Mouse (Mus musculus) intestine, embryonic 15.5 days (tissue): ENCODE data around the gene Nup214. TPM values are rescaled to one million over a fixed set of nuclear protein-coding genes. Genes with fewer than 3 reads are reported as not detected.

Experiments
- ATAC-seq: fragments of 200-750 bp; cut with Nextera tagmentation; 2 replicates; pipeline ENCODE4 v1.8.0; 2017; ENCODE audit warnings: moderate TSS enrichment, moderate library complexity
- H3K27ac ChIP-seq: fragments of 300-500 bp; sonication (generic); 2 replicates; pipeline ENCODE4 v1.5.1; 2015; ENCODE audit warnings: mild to moderate bottlenecking, inconsistent platforms
- H3K27me3 ChIP-seq: fragments of 300-500 bp; sonication (generic); replicated peaks from 2 replicates; pipeline ENCODE4 v1.6.1; 2015; ENCODE audit warnings: inconsistent platforms
- H3K36me3 ChIP-seq: fragments of 300-500 bp; sonication (generic); 2 replicates; pipeline ENCODE4 v1.6.1; 2015; ENCODE audit warnings: inconsistent platforms
- H3K4me1 ChIP-seq: fragments of 300-500 bp; sonication (generic); replicated peaks from 2 replicates; pipeline ENCODE4 v1.6.1; 2015; ENCODE audit warnings: inconsistent platforms
- H3K4me2 ChIP-seq: fragments of 300-500 bp; sonication (generic); replicated peaks from 2 replicates; pipeline ENCODE4 v1.6.1; 2015; ENCODE audit warnings: mild to moderate bottlenecking, inconsistent platforms
- H3K4me3 ChIP-seq: fragments of 300-500 bp; sonication (generic); replicated peaks from 2 replicates; pipeline ENCODE4 v1.5.1; 2015; ENCODE audit warnings: inconsistent platforms
- H3K9ac ChIP-seq: fragments of 300-500 bp; sonication (generic); 2 replicates; pipeline ENCODE4 v1.6.1; 2015; ENCODE audit warnings: inconsistent platforms
- H3K9me3 ChIP-seq: fragments of 300-500 bp; sonication (generic); 2 replicates; pipeline ENCODE4 v1.6.1; 2016; ENCODE audit warnings: inconsistent platforms
- WGBS: fragments of 180-500 bp; shearing (Covaris S2); methylation state at CpG from one replicate; pipeline ENCODE4 v1.1.7; 2015; 5-methylcytosine and 5-hydroxymethylcytosine counted together
- polyA plus RNA-seq: library from polyadenylated mRNA; unstranded; fragments of >200 nt; fragmentation: Nextera tagmentation; extraction: Ambion mirVana; gene quantifications from 2 replicates; pipeline ENCODE4 v1.2.1, GENCODE M21; 2015

Gene Nup214
- polyA plus RNA-seq, 1 experiment from 2014 or later: 85.4 TPM

DNA sequence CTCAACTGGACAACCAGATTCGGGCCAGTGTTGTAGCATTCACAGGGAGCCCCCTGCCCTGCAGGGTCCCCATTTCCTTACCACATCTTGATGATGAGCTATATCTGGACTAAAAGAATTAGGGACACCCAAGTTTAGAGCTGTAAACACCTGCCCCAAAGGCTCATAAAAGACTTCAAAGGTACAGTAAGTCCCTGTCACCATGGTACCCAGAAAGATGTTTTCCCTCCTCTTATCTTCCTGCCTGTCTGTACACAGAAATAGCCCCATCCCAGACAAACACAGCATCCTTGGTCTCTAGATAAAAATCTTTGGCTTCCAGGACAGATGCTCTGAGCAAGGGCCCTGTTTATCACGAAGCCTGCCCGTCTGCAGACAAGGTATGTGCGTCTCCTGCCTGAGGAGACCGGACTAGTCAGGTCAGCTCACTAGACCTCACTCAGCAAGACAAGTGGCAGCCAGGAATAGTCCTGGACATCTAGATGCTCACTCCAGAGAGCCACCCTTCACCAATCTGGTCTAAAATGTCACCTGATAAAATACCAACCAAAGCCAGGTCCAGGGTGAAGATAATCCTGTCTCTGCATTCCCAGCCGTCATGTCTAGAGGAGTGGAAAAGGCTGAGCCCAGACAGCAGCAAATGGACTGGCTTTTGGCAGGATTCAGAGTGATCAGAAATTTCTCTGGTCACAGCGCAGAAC, 89.4 kb downstream of the Nup214 start:
- no peak for ATAC-seq
- Histone ChIP-seq H3K9me3 (no peaks in the 10 kb centered on the region), H3K4me1 (no peaks in the 10 kb centered on the region), H3K4me2 (no peak overlapping the region), H3K9ac (no peak overlapping the region), H3K27ac (no peak overlapping the region), H3K27me3 (no peaks in the 10 kb centered on the region), H3K4me3 (no peak overlapping the region), H3K36me3 (no peaks in the 10 kb centered on the region)
- 70% methylated on average over 7 of the region's 7 CpGs for WGBS

DNA sequence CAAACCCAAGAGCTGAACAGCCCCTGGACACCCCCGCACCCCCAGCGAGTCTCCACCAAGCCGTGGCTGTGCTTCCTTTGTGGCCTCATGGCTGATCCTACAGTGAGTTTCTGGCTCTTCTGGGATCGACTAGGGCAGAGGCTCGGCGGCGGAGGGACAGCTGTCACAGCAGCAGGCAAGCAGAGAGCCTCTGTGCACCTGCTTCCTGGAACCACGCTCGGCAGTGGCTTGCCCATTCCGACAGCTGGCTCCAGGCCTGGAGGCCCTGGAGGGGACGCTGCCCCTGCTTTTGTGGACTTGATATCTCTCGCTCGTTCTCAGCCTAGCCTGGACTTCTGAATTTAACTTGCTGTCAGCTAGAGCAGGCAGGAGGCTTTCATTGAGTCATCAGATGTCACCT, 90.7 kb downstream of the Nup214 start:
- no peaks in the 10 kb centered on the region for H3K9me3 ChIP-seq
- no peaks in the 10 kb centered on the region for H3K27me3 ChIP-seq
- ATAC-seq: no peak
- H3K4me2 ChIP-seq: no peak overlapping the region
- 67% methylated on average over 13 of the region's 13 CpGs for WGBS
- no peak overlapping the region for H3K27ac ChIP-seq
- no peak overlapping the region for H3K9ac ChIP-seq
- H3K4me1 ChIP-seq: no peaks in the 10 kb centered on the region
- no peaks in the 10 kb centered on the region for H3K36me3 ChIP-seq
- H3K4me3 ChIP-seq: no peak overlapping the region

DNA sequence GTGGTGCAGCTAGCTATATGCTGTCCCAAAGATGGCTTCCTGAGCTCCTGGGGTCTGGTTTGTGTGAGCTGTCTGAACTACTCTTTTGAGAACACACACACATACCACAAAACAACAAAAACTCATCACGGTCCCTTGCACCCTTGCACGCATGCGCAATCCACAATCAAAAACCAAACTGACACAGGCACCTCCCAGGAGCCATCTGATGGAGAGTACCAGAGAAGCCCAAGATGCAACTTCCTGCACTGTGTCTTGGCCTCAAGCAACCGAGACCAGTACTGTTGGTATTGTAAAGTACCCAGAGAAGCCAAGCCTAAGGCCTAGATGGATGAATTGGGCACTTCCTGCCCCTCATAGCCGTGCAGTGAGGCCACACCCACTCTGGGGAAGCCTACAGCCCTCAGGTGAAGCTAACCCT, 91.1 kb downstream of the Nup214 start:
- Histone ChIP-seq H3K27me3 (no peaks in the 10 kb centered on the region), H3K9ac (no peak overlapping the region), H3K9me3 (no peaks in the 10 kb centered on the region), H3K4me2 (no peak overlapping the region), H3K4me3 (no peak overlapping the region), H3K27ac (no peak overlapping the region), H3K4me1 (no peaks in the 10 kb centered on the region), H3K36me3 (no peaks in the 10 kb centered on the region)
- no peak for ATAC-seq
- WGBS: 69% methylated on average over 5 of the region's 5 CpGs

- WGBS: 77% methylated on average over 4 of the region's 4 CpGs
- Histone ChIP-seq H3K27ac (no peak overlapping the region), H3K4me1 (no peaks in the 10 kb centered on the region), H3K4me2 (no peak overlapping the region), H3K36me3 (no peaks in the 10 kb centered on the region), H3K9me3 (no peaks in the 10 kb centered on the region), H3K4me3 (no peak overlapping the region), H3K27me3 (no peaks in the 10 kb centered on the region), H3K9ac (no peak overlapping the region)
- ATAC-seq: no peak
Measured at GRCm38 (mm10) chr2:32066005-32066404, 91.8 kb downstream of the Nup214 start.

DNA sequence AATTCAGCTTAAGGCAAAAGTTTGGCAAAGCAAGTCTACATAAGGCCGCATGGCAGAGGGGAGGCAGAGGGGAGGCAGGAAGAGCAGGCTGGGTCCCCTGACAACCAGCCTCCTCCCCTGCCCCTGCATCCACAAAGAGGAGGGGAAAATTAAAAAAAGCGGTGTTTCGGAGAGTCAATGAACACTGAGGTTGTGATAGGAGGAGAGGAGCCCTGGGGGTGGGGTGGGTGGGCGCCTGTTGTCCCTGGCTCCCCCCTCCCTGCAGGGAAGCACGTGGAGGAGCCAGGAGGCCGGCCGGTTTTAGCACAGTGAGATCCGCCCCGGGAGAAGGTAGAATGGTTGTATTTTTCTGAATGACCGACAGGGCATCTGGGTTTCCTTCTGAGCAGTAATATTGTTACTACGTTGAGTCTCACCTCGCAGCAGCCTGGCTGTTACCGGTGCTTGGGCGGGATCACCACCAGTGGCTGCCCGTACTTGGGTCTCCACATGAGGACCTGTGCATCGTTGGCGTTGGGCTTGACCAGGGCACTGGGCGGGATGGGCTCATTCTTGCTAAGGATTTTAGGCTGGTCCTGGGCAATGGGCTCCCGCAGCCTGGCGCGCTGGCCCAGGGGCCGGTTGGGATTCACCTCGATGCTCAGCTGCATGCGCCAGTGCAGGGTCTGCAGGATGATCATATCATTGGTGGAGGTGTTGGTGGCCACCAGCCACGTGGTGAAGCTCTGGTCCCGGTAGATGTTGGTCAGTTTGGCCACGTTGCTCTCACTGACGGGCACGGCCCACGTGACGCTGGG, 94.8 kb downstream of the Nup214 start:
- ATAC-seq: no peak; the same call in 1 of the 2 replicates
- Histone ChIP-seq H3K9ac (no peak overlapping the region), H3K36me3 (no peaks in the 10 kb centered on the region), H3K27ac (no peak overlapping the region), H3K4me3 (no peak overlapping the region), H3K4me2 (no peak overlapping the region), H3K27me3 (no peaks in the 10 kb centered on the region), H3K4me1 (no peaks in the 10 kb centered on the region), H3K9me3 (no peaks in the 10 kb centered on the region)
- WGBS: 49% methylated on average over 31 of the region's 31 CpGs

DNA sequence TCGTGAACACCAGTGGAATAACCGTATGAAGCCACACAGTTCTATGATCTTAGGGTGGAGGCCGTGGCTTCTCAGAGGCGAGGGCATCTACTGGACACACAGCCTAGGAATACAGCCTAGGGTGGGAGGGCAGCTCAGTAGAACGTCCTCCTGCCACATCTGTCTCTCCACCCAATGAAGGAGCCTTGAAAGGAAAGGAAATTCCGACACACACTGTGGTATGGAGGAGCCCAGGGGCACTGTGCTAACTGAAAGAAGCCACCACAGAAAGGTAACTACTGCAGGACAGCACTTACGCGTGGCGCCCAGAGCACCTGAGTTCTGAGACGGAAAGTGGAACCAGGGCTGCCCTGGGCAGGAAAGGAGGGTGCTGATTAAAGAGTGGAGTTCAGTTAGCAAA, 96.5 kb downstream of the Nup214 start:
- H3K36me3 ChIP-seq: no peaks in the 10 kb centered on the region
- 89% methylated on average over 10 of the region's 10 CpGs for WGBS
- H3K27ac ChIP-seq: no peak overlapping the region
- H3K9me3 ChIP-seq: no peaks in the 10 kb centered on the region
- no peak overlapping the region for H3K4me2 ChIP-seq
- no peaks in the 10 kb centered on the region for H3K4me1 ChIP-seq
- H3K4me3 ChIP-seq: no peak overlapping the region
- ATAC-seq: no peak
- H3K9ac ChIP-seq: no peak overlapping the region
- H3K27me3 ChIP-seq: no peaks in the 10 kb centered on the region

DNA sequence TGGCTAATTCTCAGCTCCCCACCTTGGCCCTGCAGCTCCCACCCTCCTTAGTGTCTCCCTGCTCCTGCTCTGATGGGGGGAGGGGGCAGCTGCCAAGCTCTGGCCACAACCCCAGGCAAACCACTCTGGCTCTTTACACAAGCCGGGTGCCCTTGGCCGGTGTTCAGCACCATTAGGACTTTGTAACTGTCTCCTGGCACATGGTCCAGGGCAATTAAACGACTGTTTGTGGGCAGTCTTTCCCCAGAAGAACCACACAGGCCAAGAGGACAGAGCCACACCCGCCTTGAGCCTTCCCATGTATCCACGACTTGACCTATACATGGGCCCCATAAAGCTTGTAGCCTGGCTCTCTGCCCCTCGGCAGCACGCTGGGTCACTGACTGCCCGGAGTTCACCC, 100.2 kb downstream of the Nup214 start:
- Histone ChIP-seq H3K27ac (no peak overlapping the region), H3K27me3 (no peaks in the 10 kb centered on the region), H3K9me3 (no peaks in the 10 kb centered on the region), H3K4me3 (no peak overlapping the region), H3K4me2 (no peak overlapping the region), H3K36me3 (no peaks in the 10 kb centered on the region), H3K9ac (no peak overlapping the region), H3K4me1 (peaks cover 3% of the 10 kb centered on the region; the same call in 1 of the 2 replicates)
- peak; percentile 72; the same call in 1 of the 2 replicates for ATAC-seq
- 49% methylated on average over 8 of the region's 8 CpGs for WGBS

- Histone ChIP-seq H3K4me2 (no peak overlapping the region), H3K4me1 (peaks cover 3% of the 10 kb centered on the region; the same call in 1 of the 2 replicates), H3K27me3 (no peaks in the 10 kb centered on the region), H3K27ac (no peak overlapping the region), H3K36me3 (no peaks in the 10 kb centered on the region), H3K4me3 (no peak overlapping the region), H3K9ac (no peak overlapping the region), H3K9me3 (no peaks in the 10 kb centered on the region)
- ATAC-seq: no peak
- WGBS: 70% methylated on average over 7 of the region's 7 CpGs
Measured at GRCm38 (mm10) chr2:32075368-32075767, 101.1 kb downstream of the Nup214 start.

- Histone ChIP-seq H3K4me3 (no peak overlapping the region), H3K4me1 (peaks cover 4% of the 10 kb centered on the region), H3K27me3 (peaks cover 13% of the 10 kb centered on the region), H3K9me3 (no peaks in the 10 kb centered on the region), H3K27ac (0 out of 2 replicates have a peak overlapping the region, but pooled peaks have one; percentile 2), H3K4me2 (no peak overlapping the region), H3K9ac (no peak overlapping the region), H3K36me3 (no peaks in the 10 kb centered on the region)
- WGBS: 67% methylated on average over 10 of the region's 10 CpGs
- ATAC-seq: no peak
Measured at GRCm38 (mm10) chr2:32077744-32078143, 103.5 kb downstream of the Nup214 start.

GRCm38 (mm10) chr2:32078522-32078921, 104.3 kb downstream of the Nup214 start:
- Histone ChIP-seq H3K27me3 (peaks cover 21% of the 10 kb centered on the region), H3K4me1 (peaks cover 12% of the 10 kb centered on the region), H3K4me3 (no peak overlapping the region), H3K9me3 (no peaks in the 10 kb centered on the region), H3K4me2 (no peak overlapping the region), H3K27ac (0 out of 2 replicates have a peak overlapping the region, but pooled peaks have one; percentile 0), H3K36me3 (no peaks in the 10 kb centered on the region), H3K9ac (no peak overlapping the region)
- ATAC-seq: no peak
- WGBS: 46% methylated on average over 8 of the region's 8 CpGs

DNA sequence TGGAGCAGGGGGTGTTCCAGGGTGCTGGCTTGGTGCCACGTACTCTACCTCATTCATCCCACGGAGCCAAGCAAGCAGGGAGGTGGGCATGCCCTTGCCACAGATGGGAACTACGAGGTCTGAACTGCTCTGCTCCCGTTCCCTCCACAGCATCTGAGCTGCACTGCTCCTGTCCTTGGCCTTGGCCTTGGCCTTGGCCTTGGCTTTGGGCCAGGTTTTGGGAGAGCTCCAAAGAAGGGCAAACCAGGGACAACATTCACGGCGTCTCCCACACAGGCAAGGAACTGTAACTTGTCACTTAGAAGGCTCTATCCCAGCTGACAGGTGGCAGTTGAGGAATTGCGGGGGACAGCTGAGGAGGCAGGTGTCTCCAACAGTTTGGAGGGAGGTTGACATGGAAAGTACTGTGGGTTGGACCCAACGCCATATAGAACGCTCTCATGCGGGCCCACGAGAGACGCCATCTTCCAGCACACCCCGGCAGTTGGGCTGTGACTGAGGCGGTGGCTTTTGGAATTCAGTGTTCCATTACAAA, 105.0 kb downstream of the Nup214 start:
- no peak overlapping the region for H3K4me2 ChIP-seq
- H3K9ac ChIP-seq: no peak overlapping the region
- no peaks in the 10 kb centered on the region for H3K36me3 ChIP-seq
- ATAC-seq: no peak
- H3K4me3 ChIP-seq: no peak overlapping the region
- peaks cover 28% of the 10 kb centered on the region for H3K27me3 ChIP-seq
- H3K27ac ChIP-seq: no peak overlapping the region
- H3K9me3 ChIP-seq: no peaks in the 10 kb centered on the region
- H3K4me1 ChIP-seq: peaks cover 19% of the 10 kb centered on the region
- WGBS: 88% methylated on average over 14 of the region's 14 CpGs

GRCm38 (mm10) chr2:32080681-32081080, 106.4 kb downstream of the Nup214 start:
- Histone ChIP-seq H3K9me3 (no peaks in the 10 kb centered on the region), H3K27ac (no peak overlapping the region), H3K36me3 (no peaks in the 10 kb centered on the region), H3K4me3 (no peak overlapping the region), H3K4me1 (peaks cover 22% of the 10 kb centered on the region), H3K4me2 (no peak overlapping the region), H3K9ac (no peak overlapping the region), H3K27me3 (peaks cover 40% of the 10 kb centered on the region)
- peak; percentile 20; the same call in 1 of the 2 replicates for ATAC-seq
- WGBS: 77% methylated on average over 3 of the region's 3 CpGs
